Mouse (Mus musculus) limb, embryonic 11.5 days (tissue): ENCODE results near the gene Ucn2. TPM values are rescaled to one million over a fixed set of nuclear protein-coding genes. Genes with fewer than 3 reads are reported as not detected.

Experiments used
- ATAC-seq: fragments of 200-750 bp; cut with Nextera tagmentation; 2 replicates; pipeline ENCODE4 v1.8.0; 2017; ENCODE audit warnings: low read depth; ENCODE audit not compliant: insufficient number of reproducible peaks, low FRiP score, low TSS enrichment
- DNase-seq: peaks from one replicate; pipeline ENCODE4 v3.0.0-alpha.2; 2015; ENCODE audit warnings: low spot score
- H3K27ac ChIP-seq: fragments of 300-500 bp; sonication (generic); replicated peaks from 2 replicates; pipeline ENCODE4 v1.5.1; 2014; ENCODE audit warnings: low read depth, mild to moderate bottlenecking, low read length
- H3K27me3 ChIP-seq: fragments of 300-500 bp; sonication (generic); 2 replicates; pipeline ENCODE4 v1.6.1; 2014; ENCODE audit warnings: mild to moderate bottlenecking, low read length, mixed read lengths; ENCODE audit not compliant: control insufficient read depth, insufficient read depth
- H3K36me3 ChIP-seq: fragments of 300-500 bp; sonication (generic); 2 replicates; pipeline ENCODE4 v1.6.1; 2014; ENCODE audit warnings: mild to moderate bottlenecking, low read length, moderate library complexity, mixed read lengths; ENCODE audit not compliant: control insufficient read depth, insufficient read depth
- H3K4me1 ChIP-seq: fragments of 300-500 bp; sonication (generic); 2 replicates; pipeline ENCODE4 v1.6.1; 2014; ENCODE audit warnings: low read length, mixed read lengths; ENCODE audit not compliant: control insufficient read depth, insufficient read depth
- H3K4me2 ChIP-seq: fragments of 300-500 bp; sonication (generic); 2 replicates; pipeline ENCODE4 v1.6.1; 2014; ENCODE audit warnings: low read depth, mild to moderate bottlenecking, moderate library complexity; ENCODE audit not compliant: severe bottlenecking
- H3K4me3 ChIP-seq: fragments of 300-500 bp; sonication (generic); 2 replicates; pipeline ENCODE4 v1.5.1; 2014; ENCODE audit warnings: low read depth, low read length
- H3K9ac ChIP-seq: fragments of 300-500 bp; sonication (generic); 2 replicates; pipeline ENCODE4 v1.6.1; 2014; ENCODE audit warnings: mild to moderate bottlenecking, low read length
- H3K9me3 ChIP-seq: fragments of 300-500 bp; sonication (generic); 2 replicates; pipeline ENCODE4 v1.6.1; 2016; ENCODE audit warnings: low read length; ENCODE audit not compliant: control insufficient read depth
- WGBS: fragments of 180-500 bp; shearing (Covaris S2); extraction: QIAGEN DNeasy Blood & Tissue Kit; methylation state at CpG from one replicate; pipeline ENCODE4 v1.1.7; 2014; 5-methylcytosine and 5-hydroxymethylcytosine counted together
- polyA plus RNA-seq: library from polyadenylated mRNA; unstranded; fragments of >200 nt; fragmentation: Nextera tagmentation; extraction: Ambion mirVana; gene quantifications from 2 replicates; pipeline ENCODE4 v1.2.1, GENCODE M21; 2014

The Ucn2 gene
- polyA plus RNA-seq, 1 experiment from 2014 or later, result not detected

DNA sequence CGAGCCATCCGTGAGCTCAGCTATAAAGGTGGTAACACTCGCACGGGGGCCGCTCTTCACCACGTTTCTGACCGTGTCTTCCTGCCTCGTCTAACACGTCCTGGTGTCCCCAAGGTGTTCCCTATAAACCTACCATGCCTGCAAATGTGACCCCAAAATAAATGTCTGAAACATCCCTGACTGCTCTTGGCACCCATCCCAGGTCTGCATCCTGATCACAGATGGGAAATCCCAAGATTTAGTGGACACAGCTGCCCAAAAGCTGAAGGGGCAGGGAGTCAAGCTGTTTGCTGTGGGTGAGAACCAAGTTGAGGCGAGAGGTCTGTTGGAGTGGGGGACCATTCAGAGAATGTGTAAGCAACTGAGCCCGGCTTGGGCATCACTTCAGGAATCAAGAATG, 30.6 kb upstream of the Ucn2 start:
- H3K36me3 ChIP-seq, result no peaks in the 10 kb centered on the region
- H3K4me2 ChIP-seq, result no peak overlapping the region
- H3K9me3 ChIP-seq, result no peaks in the 10 kb centered on the region
- ATAC-seq, result no peak
- H3K4me3 ChIP-seq, result no peak overlapping the region
- peaks cover 14% of the 10 kb centered on the region for H3K27me3 ChIP-seq
- H3K4me1 ChIP-seq, result peaks cover 5% of the 10 kb centered on the region; the same call in 1 of the 2 replicates
- no peak for DNase-seq
- H3K9ac ChIP-seq, result no peak overlapping the region
- H3K27ac ChIP-seq, result no peak overlapping the region
- 95% methylated on average over 11 of the region's 11 CpGs for WGBS

DNA sequence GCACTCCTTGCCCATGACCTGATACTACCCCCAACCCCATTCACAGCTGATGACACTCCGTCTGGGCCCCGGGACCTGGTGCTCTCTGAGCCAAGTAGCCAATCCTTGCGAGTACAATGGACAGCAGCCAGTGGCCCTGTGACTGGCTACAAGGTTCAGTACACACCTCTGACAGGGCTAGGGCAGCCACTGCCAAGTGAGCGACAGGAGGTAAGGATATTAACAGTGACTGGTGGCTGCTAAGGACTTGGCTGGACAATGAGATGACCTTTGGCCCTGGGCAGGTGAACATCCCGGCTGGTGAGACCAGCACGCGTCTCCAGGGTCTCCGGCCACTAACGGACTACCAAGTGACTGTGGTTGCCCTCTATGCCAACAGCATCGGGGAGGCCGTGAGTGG, 30.0 kb upstream of the Ucn2 start:
- Histone ChIP-seq H3K9ac (no peak overlapping the region), H3K9me3 (no peaks in the 10 kb centered on the region), H3K4me2 (no peak overlapping the region), H3K27ac (no peak overlapping the region), H3K4me3 (no peak overlapping the region), H3K36me3 (no peaks in the 10 kb centered on the region), H3K27me3 (peaks cover 14% of the 10 kb centered on the region), H3K4me1 (0 out of 2 replicates have a peak, but pooled peaks cover 3% of the 10 kb centered on the region)
- DNase-seq (no peak), ATAC-seq (no peak)
- 87% methylated on average over 11 of the region's 11 CpGs for WGBS

DNA sequence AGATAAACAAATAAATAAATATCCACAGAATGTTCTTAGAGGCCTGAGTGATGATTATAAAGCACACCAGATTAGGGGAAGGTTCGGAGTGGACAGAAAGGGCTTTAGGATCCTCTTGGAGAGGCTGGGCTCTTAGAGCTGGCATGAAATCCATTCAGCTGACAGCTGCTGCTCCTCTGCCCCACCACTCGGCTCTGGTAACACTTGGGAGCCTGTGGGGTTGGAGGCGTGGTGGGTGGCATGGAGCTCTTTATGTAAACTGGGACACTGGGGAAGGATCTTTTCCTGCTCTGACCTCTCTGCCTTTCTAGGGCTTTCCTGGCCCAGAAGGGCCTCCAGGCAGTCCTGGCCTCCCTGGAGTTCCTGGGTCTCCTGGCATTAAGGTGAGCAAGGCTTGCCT, 22.2 kb upstream of the Ucn2 start:
- no peaks in the 10 kb centered on the region for H3K27me3 ChIP-seq
- H3K9me3 ChIP-seq, result no peaks in the 10 kb centered on the region
- H3K4me2 ChIP-seq, result no peak overlapping the region
- 78% methylated on average over 3 of the region's 3 CpGs for WGBS
- H3K36me3 ChIP-seq, result no peaks in the 10 kb centered on the region
- H3K9ac ChIP-seq, result no peak overlapping the region
- H3K27ac ChIP-seq, result no peak overlapping the region
- no peak overlapping the region for H3K4me3 ChIP-seq
- H3K4me1 ChIP-seq, result no peaks in the 10 kb centered on the region
- DNase-seq (no peak), ATAC-seq (no peak)

DNA sequence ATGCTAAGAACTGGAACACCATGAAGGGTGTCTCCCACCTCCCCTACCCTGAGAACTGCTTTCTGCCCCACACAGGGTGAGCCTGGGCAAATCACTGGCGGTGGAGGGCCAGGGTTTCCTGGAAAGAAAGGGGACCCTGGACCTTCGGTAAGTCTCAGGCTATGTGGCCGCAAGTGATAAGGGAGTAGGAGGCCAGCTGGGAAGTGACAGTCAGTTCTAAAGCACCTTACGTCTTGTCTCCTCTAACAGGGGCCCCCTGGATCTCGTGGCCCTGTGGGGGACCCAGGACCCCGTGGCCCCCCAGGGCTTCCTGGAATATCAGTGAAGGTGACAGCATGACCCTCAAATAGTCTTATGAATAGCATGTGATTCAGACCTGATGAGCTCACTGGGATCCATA, 21.5 kb upstream of the Ucn2 start:
- no peaks in the 10 kb centered on the region for H3K9me3 ChIP-seq
- DNase-seq (no peak), ATAC-seq (no peak)
- H3K9ac ChIP-seq, result no peak overlapping the region
- no peak overlapping the region for H3K4me3 ChIP-seq
- H3K27ac ChIP-seq, result no peak overlapping the region
- no peak overlapping the region for H3K4me2 ChIP-seq
- H3K36me3 ChIP-seq, result no peaks in the 10 kb centered on the region
- WGBS, result 80% methylated on average over 6 of the region's 6 CpGs
- no peaks in the 10 kb centered on the region for H3K4me1 ChIP-seq
- H3K27me3 ChIP-seq, result no peaks in the 10 kb centered on the region

DNA sequence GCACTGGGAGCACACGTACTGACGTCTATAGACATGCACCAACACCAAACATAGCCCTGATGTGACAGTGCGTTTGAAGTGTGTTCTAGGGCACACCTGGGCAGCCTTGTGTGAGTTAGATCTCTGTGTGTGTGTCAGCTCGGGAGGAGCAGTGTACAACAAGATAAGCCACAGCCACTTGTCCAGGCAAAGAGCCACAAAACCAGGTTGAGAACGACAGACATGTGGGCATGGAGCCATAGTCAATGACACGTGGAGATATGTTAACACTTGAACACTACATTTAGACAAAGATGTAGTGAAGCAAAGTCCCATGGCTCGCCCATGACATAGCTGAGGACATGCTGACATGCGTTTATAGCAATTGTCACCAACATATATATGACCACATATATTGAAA, 15.2 kb upstream of the Ucn2 start:
- Histone ChIP-seq H3K27me3 (no peaks in the 10 kb centered on the region), H3K9ac (no peak overlapping the region), H3K27ac (no peak overlapping the region), H3K4me1 (no peaks in the 10 kb centered on the region), H3K4me3 (no peak overlapping the region), H3K36me3 (no peaks in the 10 kb centered on the region), H3K4me2 (no peak overlapping the region), H3K9me3 (no peaks in the 10 kb centered on the region)
- 88% methylated on average over 8 of the region's 8 CpGs for WGBS
- ATAC-seq (no peak), DNase-seq (no peak)

DNA sequence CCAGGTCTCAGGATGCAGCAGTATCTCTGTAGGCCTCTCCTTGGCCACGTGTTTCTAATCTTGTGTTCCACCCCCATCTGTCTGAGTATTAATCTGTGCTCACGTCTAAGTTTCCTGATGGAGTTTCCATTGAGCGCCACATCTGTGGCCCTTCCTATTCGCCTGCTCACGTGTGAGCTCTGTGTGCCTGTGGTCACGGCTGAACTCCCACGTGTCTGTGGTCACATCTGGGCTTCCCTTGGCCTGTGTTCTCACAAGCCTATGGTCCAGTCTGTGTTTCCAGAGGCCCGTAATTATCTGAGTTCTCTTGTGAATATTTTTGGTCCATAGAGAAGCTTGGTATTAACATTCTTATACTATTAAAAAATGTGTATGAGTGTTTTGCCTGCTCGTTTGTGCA, 9.3 kb upstream of the Ucn2 start:
- no peak overlapping the region for H3K4me2 ChIP-seq
- H3K27ac ChIP-seq, result no peak overlapping the region
- no peak overlapping the region for H3K4me3 ChIP-seq
- H3K36me3 ChIP-seq, result no peaks in the 10 kb centered on the region
- no peak for DNase-seq
- 81% methylated on average over 9 of the region's 9 CpGs for WGBS
- no peaks in the 10 kb centered on the region for H3K27me3 ChIP-seq
- H3K9ac ChIP-seq, result no peak overlapping the region
- ATAC-seq, result no peak
- H3K4me1 ChIP-seq, result no peaks in the 10 kb centered on the region
- no peaks in the 10 kb centered on the region for H3K9me3 ChIP-seq

DNA sequence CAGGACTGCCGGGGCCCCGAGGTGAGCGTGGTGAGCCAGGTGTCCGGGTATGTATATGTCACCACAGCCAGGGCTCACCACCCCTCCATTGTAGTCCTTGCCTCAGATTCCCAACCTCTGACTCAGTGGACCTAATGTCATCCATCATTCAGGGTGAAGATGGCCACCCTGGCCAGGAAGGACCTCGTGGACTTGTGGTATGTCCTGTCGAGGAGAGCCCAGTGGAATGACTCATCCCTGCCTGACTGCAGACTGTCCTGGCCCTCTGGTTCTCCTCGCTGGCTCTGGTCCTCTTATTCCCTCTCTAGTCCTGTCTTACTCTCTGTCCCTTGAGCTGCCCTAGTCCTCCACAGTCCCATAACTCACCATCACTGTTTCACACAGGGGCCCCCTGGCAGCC, 7.8 kb upstream of the Ucn2 start:
- ATAC-seq, result no peak
- Histone ChIP-seq H3K4me2 (no peak overlapping the region), H3K4me3 (no peak overlapping the region), H3K27me3 (no peaks in the 10 kb centered on the region), H3K36me3 (no peaks in the 10 kb centered on the region), H3K9ac (no peak overlapping the region), H3K4me1 (no peaks in the 10 kb centered on the region), H3K27ac (no peak overlapping the region), H3K9me3 (no peaks in the 10 kb centered on the region)
- no peak for DNase-seq
- 68% methylated on average over 7 of the region's 7 CpGs for WGBS

DNA sequence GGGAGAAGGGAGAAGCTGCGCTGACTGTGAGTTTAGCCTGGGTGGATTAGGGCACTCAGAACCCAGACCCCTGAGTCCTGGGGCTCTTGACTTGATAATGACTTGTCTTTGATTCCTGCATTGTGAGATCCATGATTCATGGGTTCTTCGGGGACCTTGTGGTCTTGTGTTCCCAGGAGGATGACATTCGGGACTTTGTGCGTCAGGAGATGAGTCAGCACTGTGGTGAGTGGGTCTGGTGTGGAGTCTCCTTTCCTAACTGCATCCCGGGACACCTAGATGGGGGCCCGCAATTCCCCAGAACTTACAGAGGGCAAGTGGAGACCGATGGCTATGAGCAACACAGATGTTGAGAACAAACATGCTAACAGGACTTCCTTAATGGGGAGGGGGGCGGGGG, 3.3 kb upstream of the Ucn2 start:
- DNase-seq (no peak), ATAC-seq (no peak)
- H3K9ac ChIP-seq, result no peak overlapping the region
- no peak overlapping the region for H3K27ac ChIP-seq
- H3K9me3 ChIP-seq, result no peaks in the 10 kb centered on the region
- H3K36me3 ChIP-seq, result no peaks in the 10 kb centered on the region
- WGBS, result 89% methylated on average over 8 of the region's 8 CpGs
- H3K4me1 ChIP-seq, result peaks cover 2% of the 10 kb centered on the region; the same call in 1 of the 2 replicates
- no peak overlapping the region for H3K4me2 ChIP-seq
- no peaks in the 10 kb centered on the region for H3K27me3 ChIP-seq
- H3K4me3 ChIP-seq, result no peak overlapping the region

DNA sequence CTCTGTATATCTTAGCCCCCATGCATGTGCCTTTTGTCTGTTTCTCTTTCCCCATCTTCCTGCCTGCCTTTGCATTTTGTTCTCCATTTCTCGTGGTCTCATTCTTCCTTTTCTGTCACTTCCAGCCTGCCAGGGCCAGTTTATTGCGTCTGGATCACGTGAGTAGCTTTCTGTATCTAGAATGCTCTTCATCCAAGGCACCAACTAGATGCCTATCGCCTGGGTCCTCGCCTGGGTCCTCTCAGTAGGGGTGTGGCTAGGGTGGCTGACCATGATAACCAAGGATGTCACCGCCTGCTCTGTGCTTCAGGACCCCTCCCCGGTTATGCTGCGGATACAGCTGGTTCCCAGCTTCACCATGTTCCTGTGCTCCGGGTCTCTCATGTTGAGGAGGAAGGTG, 2.6 kb upstream of the Ucn2 start:
- Histone ChIP-seq H3K4me1 (peaks cover 8% of the 10 kb centered on the region; the same call in 1 of the 2 replicates), H3K9ac (no peak overlapping the region), H3K9me3 (no peaks in the 10 kb centered on the region), H3K27me3 (no peaks in the 10 kb centered on the region), H3K4me3 (no peak overlapping the region), H3K27ac (no peak overlapping the region), H3K4me2 (no peak overlapping the region), H3K36me3 (no peaks in the 10 kb centered on the region)
- DNase-seq (no peak), ATAC-seq (no peak)
- WGBS, result 78% methylated on average over 9 of the region's 9 CpGs
